Mouse (Mus musculus) brain, embryonic 14.5 days (tissue): ENCODE measurements at regions not wholly inside any gene's neighbourhood (a gene's known extent, or its start where the extent isn't known, plus 50 kb on each side); places are given as distances from the start of the nearest gene placed in this dataset.

Experiments used
- CTCF ChIP-seq: fragments of 200-500 bp; IDR thresholded peaks from 2 replicates; pipeline ENCODE4 v1.5.1; 2012; ENCODE audit warnings: inconsistent platforms, mild to moderate bottlenecking, moderate library complexity, borderline replicate concordance; ENCODE audit not compliant: insufficient read depth, insufficient read length; ENCODE audit errors: extremely low read depth
- POLR2A ChIP-seq: fragments of 200-500 bp; IDR thresholded peaks from 2 replicates; pipeline ENCODE4 v1.6.1; 2012; ENCODE audit warnings: mild to moderate bottlenecking, inconsistent platforms, borderline replicate concordance; ENCODE audit not compliant: poor library complexity, insufficient read depth, insufficient read length, severe bottlenecking; ENCODE audit errors: extremely low read depth

GRCm38 (mm10) chr8:107671471-107671870, 83.2 kb upstream of the Psmd7 start:
- no peak for TF ChIP-seq CTCF
- no peak for TF ChIP-seq POLR2A
